Mouse (Mus musculus) limb, embryonic 14.5 days (tissue): ENCODE results near the gene Phactr4. TPM values are rescaled to one million over a fixed set of nuclear protein-coding genes. Genes with fewer than 3 reads are reported as not detected.

Experiments used
- ATAC-seq: fragments of 200-750 bp; cut with Nextera tagmentation; 2 replicates; pipeline ENCODE4 v1.8.0; 2017; ENCODE audit warnings: low read depth, moderate number of reproducible peaks, moderate TSS enrichment; ENCODE audit not compliant: low FRiP score
- DNase-seq: peaks from one replicate; pipeline ENCODE4 v3.0.0-alpha.2; 2015; ENCODE audit warnings: low spot score
- H3K27ac ChIP-seq: fragments of 300-500 bp; sonication (generic); replicated peaks from 2 replicates; pipeline ENCODE4 v1.5.1; 2014; ENCODE audit warnings: low read depth, mild to moderate bottlenecking, low read length, moderate library complexity, mixed read lengths
- H3K27me3 ChIP-seq: fragments of 300-500 bp; sonication (generic); 2 replicates; pipeline ENCODE4 v1.6.1; 2014; ENCODE audit warnings: low read length, mixed read lengths; ENCODE audit not compliant: control insufficient read depth, insufficient read depth
- H3K36me3 ChIP-seq: fragments of 300-500 bp; sonication (generic); 2 replicates; pipeline ENCODE4 v1.6.1; 2014; ENCODE audit warnings: mild to moderate bottlenecking, low read length, moderate library complexity, mixed read lengths; ENCODE audit not compliant: control insufficient read depth, insufficient read depth
- H3K4me1 ChIP-seq: fragments of 300-500 bp; sonication (generic); 2 replicates; pipeline ENCODE4 v1.6.1; 2014; ENCODE audit warnings: antibody characterized with exemption, low read length, mixed read lengths; ENCODE audit not compliant: control insufficient read depth, insufficient read depth
- H3K4me2 ChIP-seq: fragments of 300-500 bp; sonication (generic); replicated peaks from 2 replicates; pipeline ENCODE4 v1.6.1; 2014; ENCODE audit warnings: low read depth, mild to moderate bottlenecking, low read length, moderate library complexity; ENCODE audit not compliant: severe bottlenecking
- H3K4me3 ChIP-seq: fragments of 300-500 bp; sonication (generic); replicated peaks from 2 replicates; pipeline ENCODE4 v1.5.1; 2014; ENCODE audit warnings: low read length
- H3K9ac ChIP-seq: fragments of 300-500 bp; sonication (generic); 2 replicates; pipeline ENCODE4 v1.6.1; 2014; ENCODE audit warnings: mild to moderate bottlenecking, low read depth, low read length, moderate library complexity; ENCODE audit not compliant: severe bottlenecking
- H3K9me3 ChIP-seq: fragments of 300-500 bp; sonication (generic); 2 replicates; pipeline ENCODE4 v1.6.1; 2016; ENCODE audit warnings: low read length; ENCODE audit not compliant: control insufficient read depth
- POLR2A ChIP-seq: fragments of 200-500 bp; IDR thresholded peaks from 2 replicates; pipeline ENCODE4 v1.8.0; 2012; ENCODE audit warnings: inconsistent platforms, mild to moderate bottlenecking, moderate library complexity, borderline replicate concordance; ENCODE audit not compliant: insufficient read depth, insufficient read length; ENCODE audit errors: extremely low read depth
- WGBS: fragments of 180-500 bp; shearing (Covaris S2); extraction: QIAGEN DNeasy Blood & Tissue Kit; methylation state at CpG from one replicate; pipeline ENCODE4 v1.1.7; 2014; 5-methylcytosine and 5-hydroxymethylcytosine counted together
- polyA plus RNA-seq, 2 experiments: library from polyadenylated mRNA; depleted of rRNA in 1 of 2; stranded (reverse) in 1 of 2; unstranded in 1 of 2; fragments of >200 nt; fragmentation: Nextera tagmentation in 1 of 2; extraction: Ambion mirVana in 1 of 2; gene quantifications; 2 replicates each; pipeline versions ENCODE4 v1.2.1 to v1.2.3; 2012 to 2014

Phactr4 gene
- polyA plus RNA-seq, 2 experiments: 23.6 to 26.9 TPM

GRCm38 (mm10) chr4:132389302-132389701, 33.0 kb downstream of the Phactr4 start:
- Histone ChIP-seq H3K9ac (no peak overlapping the region), H3K27ac (no peak overlapping the region), H3K9me3 (no peaks in the 10 kb centered on the region), H3K27me3 (no peaks in the 10 kb centered on the region), H3K4me2 (no peak overlapping the region), H3K4me3 (no peak overlapping the region), H3K36me3 (peaks cover 28% of the 10 kb centered on the region), H3K4me1 (no peaks in the 10 kb centered on the region)
- no peak for TF ChIP-seq POLR2A
- no peak for ATAC-seq
- DNase-seq: no peak
- WGBS: 79% methylated on average over 4 of the region's 4 CpGs

- ATAC-seq (no peak), DNase-seq (no peak)
- WGBS: 68% methylated on average over 5 of the region's 5 CpGs
These were observed 34.7 kb downstream of the Phactr4 start for GRCm38 (mm10) chr4:132387617-132388016.

GRCm38 (mm10) chr4:132386846-132387245, 35.4 kb downstream of the Phactr4 start:
- no peak for TF ChIP-seq POLR2A
- H3K27ac ChIP-seq: no peak overlapping the region
- H3K9me3 ChIP-seq: no peaks in the 10 kb centered on the region
- H3K9ac ChIP-seq: no peak overlapping the region
- H3K4me3 ChIP-seq: no peak overlapping the region
- no peak overlapping the region for H3K4me2 ChIP-seq
- peaks cover 34% of the 10 kb centered on the region for H3K36me3 ChIP-seq
- no peaks in the 10 kb centered on the region for H3K27me3 ChIP-seq
- DNase-seq (no peak), ATAC-seq (no peak)
- WGBS: 88% methylated on average over 7 of the region's 7 CpGs
- no peaks in the 10 kb centered on the region for H3K4me1 ChIP-seq

More at GRCm38 (mm10) chr4:132387617-132388016, 34.7 kb downstream of the Phactr4 start:
- Histone ChIP-seq H3K9me3 (no peaks in the 10 kb centered on the region), H3K4me3 (no peak overlapping the region), H3K27me3 (no peaks in the 10 kb centered on the region), H3K9ac (no peak overlapping the region), H3K27ac (no peak overlapping the region), H3K36me3 (peaks cover 33% of the 10 kb centered on the region), H3K4me2 (no peak overlapping the region), H3K4me1 (no peaks in the 10 kb centered on the region)
- no peak for TF ChIP-seq POLR2A

GRCm38 (mm10) chr4:132385771-132386410, 36.4 kb downstream of the Phactr4 start:
- Histone ChIP-seq H3K4me2 (no peak overlapping the region), H3K36me3 (peaks cover 34% of the 10 kb centered on the region), H3K4me1 (no peaks in the 10 kb centered on the region), H3K9ac (no peak overlapping the region), H3K9me3 (no peaks in the 10 kb centered on the region), H3K4me3 (no peak overlapping the region), H3K27me3 (no peaks in the 10 kb centered on the region), H3K27ac (no peak overlapping the region)
- WGBS: 85% methylated on average over 8 of the region's 8 CpGs
- no peak for ATAC-seq
- no peak for TF ChIP-seq POLR2A
- DNase-seq: no peak

GRCm38 (mm10) chr4:132383455-132383854, 38.8 kb downstream of the Phactr4 start:
- no peak overlapping the region for H3K27ac ChIP-seq
- WGBS: 83% methylated on average over 3 of the region's 3 CpGs
- H3K9ac ChIP-seq: no peak overlapping the region
- no peaks in the 10 kb centered on the region for H3K9me3 ChIP-seq
- H3K36me3 ChIP-seq: peaks cover 38% of the 10 kb centered on the region
- ATAC-seq (no peak), DNase-seq (no peak)
- no peaks in the 10 kb centered on the region for H3K4me1 ChIP-seq
- H3K4me3 ChIP-seq: no peak overlapping the region
- no peak overlapping the region for H3K4me2 ChIP-seq
- no peaks in the 10 kb centered on the region for H3K27me3 ChIP-seq
- TF ChIP-seq POLR2A: no peak

GRCm38 (mm10) chr4:132382296-132382695, 40.0 kb downstream of the Phactr4 start:
- no peaks in the 10 kb centered on the region for H3K9me3 ChIP-seq
- peaks cover 46% of the 10 kb centered on the region for H3K36me3 ChIP-seq
- no peak overlapping the region for H3K4me3 ChIP-seq
- ATAC-seq (no peak), DNase-seq (no peak)
- no peak overlapping the region for H3K9ac ChIP-seq
- H3K4me1 ChIP-seq: no peaks in the 10 kb centered on the region
- no peak for TF ChIP-seq POLR2A
- H3K27me3 ChIP-seq: no peaks in the 10 kb centered on the region
- WGBS: 91% methylated on average over 4 of the region's 4 CpGs
- H3K4me2 ChIP-seq: no peak overlapping the region
- no peak overlapping the region for H3K27ac ChIP-seq
